Mouse (Mus musculus) Patski (cell line): ENCODE results near the gene Kcne3. TPM values are rescaled to one million over a fixed set of nuclear protein-coding genes. Genes with fewer than 3 reads are reported as not detected.

Experiments used
- ATAC-seq: fragments of 100-300 bp; one replicate; pipeline ENCODE4 v1.8.0; 2021
- CTCF ChIA-PET: fragments of 350-600 bp; sonication (Branson Sonifier 250); formaldehyde crosslinking; loops from one replicate; lab custom pipeline; 2022; ENCODE audit warnings: inconsistent platforms; lab: Charles Lee
- POLR2A ChIA-PET: fragments of 350-600 bp; sonication (Branson Sonifier 250); formaldehyde crosslinking; loops from one replicate; lab custom pipeline; 2022; ENCODE audit warnings: antibody characterized with exemption, inconsistent platforms; lab: Charles Lee
- DNase-seq: peaks from one replicate; pipeline ENCODE4 v3.0.0-alpha.2; 2011; ENCODE audit warnings: low read depth, low spot score
- H3K27me3 ChIP-seq: fragments of 371-371 bp; one replicate; pipeline ENCODE4 v1.5.1; 2021
- CTCF ChIP-seq: fragments of 100-300 bp; IDR thresholded peaks from one replicate; pipeline ENCODE4 v1.5.1; 2021
- in situ Hi-C: fragments of 300-500 bp; cut with MboI; formaldehyde crosslinking; loops from 3 replicates; pipeline ENCODE4 v1.11.1; 2018; ENCODE audit warnings: low pct_unique_long_range_greater_than_20kb, mixed read lengths
- polyA plus RNA-seq: library from polyadenylated mRNA; unstranded; gene quantifications from one replicate; pipeline ENCODE4 v1.2.3, GENCODE M21; 2021

The Kcne3 gene
- polyA plus RNA-seq: not detected

DNA sequence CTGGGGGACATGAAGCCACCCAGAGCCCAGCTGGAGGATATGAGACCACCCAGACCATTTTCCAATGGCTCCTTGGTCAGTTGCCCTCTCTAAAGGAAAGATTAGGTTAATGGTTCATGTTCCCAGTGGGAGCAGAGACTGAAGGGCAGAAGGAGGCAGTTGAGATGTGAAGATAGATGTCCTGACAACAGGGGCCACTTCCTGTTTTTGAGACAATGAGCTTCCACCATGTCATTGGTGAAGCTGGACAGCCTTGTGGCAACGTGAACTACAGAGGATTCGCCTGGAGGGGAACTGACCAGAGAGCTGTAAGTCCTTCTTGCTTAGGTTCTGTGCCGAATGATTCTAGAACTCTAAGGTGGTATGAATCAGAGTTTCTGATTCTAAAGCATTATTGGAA, at the start of gene Kcne3:
Kcne3 (plus strand) TSS at position 234 of the 400 bp plus-strand sequence.
- DNase-seq (no peak), ATAC-seq (no peak)
- ChIA-PET POLR2A (interaction anchor here (0.6 to 1.4 kb wide), 2 partner anchors 32 to 290 kb away, joined by 3 read pairs; no protein-coding TSS in a partner anchor), CTCF (interaction anchor here (4.4 kb wide), 1 partner anchor 11 kb away, joined by 20 read pairs; no protein-coding TSS in a partner anchor)
- no peak for TF ChIP-seq CTCF
- in situ Hi-C loops: no loop called here
- peaks cover 6% of the 10 kb centered on the region for H3K27me3 ChIP-seq

DNA sequence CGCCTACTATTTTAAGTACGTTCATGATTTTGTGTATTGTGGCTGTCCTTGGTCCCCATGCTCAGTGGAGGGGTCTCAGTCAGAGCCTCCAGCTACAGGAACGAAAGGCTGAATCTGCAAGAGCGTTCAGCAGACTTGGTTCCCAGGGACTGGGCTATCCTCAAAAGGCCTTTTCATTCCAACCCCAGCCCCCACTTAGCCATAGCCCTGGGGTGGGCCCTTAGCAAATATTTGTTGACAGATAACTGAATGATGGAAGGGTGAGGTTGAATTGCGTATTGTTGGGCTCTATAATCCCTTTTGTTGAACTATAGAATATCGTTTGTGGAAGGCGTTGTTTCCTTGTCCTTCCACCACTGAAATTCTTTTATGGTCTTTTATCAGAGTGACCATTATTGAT, 49.8 kb upstream of the Kcne3 start:
- CTCF ChIA-PET: interaction anchor here (1.1 kb wide), 1 partner anchor 60 kb away, joined by 3 read pairs; no protein-coding TSS in a partner anchor
- no peak for TF ChIP-seq CTCF
- POLR2A ChIA-PET: no interaction called here
- ATAC-seq (no peak), DNase-seq (no peak)
- in situ Hi-C loops: loop anchor here (5.0 kb wide), 1 partner anchor 56 kb away; no protein-coding TSS in a partner anchor
- H3K27me3 ChIP-seq: no peaks in the 10 kb centered on the region

DNA sequence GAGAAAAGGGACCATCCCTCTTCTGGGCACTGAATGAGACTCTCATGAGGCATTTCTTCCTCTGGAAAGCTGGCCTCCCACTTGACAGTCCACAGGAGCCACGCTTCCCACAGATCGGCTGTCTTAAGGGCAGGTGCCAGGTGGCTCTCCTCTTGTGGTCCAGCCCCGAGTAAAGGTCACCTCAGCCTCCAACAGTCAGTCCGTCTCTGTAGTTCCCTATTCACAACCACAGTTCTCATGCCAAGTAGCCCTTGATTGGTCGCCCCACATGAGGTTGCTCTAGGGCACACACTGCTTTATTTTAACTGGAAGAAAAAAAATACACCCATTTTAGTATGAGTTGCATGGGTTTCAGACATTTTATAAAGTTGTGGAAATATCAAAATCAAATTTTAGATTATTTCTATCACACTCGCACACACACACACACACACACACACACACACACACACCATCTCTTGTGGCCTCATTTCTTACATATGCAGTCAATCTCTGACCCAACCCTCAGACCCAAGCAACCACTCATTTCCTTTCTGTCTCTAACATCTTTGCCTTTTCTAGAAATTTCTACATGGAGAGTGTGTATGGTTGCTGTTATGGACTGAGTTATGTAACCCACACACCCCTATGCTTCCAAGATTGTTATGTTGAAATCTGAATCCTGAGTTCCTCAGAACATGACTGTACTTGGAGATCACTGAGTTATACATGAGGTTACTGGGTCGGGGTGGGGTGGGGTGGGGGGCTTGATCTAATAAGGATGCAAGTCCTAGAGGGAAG, 47.9 kb upstream of the Kcne3 start:
- in situ Hi-C loops: loop anchor here (5.0 kb wide), 1 partner anchor 54 kb away; no protein-coding TSS in a partner anchor
- CTCF ChIA-PET: no interaction called here
- no peak for ATAC-seq
- TF ChIP-seq CTCF: no peak
- POLR2A ChIA-PET: no interaction called here
- DNase-seq: no peak
- no peaks in the 10 kb centered on the region for H3K27me3 ChIP-seq

DNA sequence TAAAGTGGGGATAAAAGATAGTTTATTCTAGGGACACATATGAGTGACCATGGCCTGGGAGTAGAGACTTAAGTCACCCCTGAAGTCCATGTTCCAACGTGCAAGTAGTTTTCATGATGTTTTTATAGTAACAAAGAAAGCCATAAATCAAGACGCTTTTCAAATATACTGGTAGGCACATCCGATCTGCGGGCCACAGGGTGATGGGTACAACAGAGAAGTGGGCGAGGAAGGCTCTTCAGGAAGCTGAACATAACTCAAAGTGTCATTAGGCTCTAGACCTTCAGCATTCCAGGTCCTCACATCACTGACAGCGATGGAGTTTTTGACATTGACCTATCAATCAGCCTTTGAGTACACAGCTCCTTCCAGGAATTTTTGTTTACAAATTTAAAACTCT, 45.7 kb upstream of the Kcne3 start:
- no peak for ATAC-seq
- CTCF ChIA-PET: no interaction called here
- TF ChIP-seq CTCF: no peak
- H3K27me3 ChIP-seq: no peaks in the 10 kb centered on the region
- no peak for DNase-seq
- POLR2A ChIA-PET: no interaction called here
- in situ Hi-C loops: no loop called here

DNA sequence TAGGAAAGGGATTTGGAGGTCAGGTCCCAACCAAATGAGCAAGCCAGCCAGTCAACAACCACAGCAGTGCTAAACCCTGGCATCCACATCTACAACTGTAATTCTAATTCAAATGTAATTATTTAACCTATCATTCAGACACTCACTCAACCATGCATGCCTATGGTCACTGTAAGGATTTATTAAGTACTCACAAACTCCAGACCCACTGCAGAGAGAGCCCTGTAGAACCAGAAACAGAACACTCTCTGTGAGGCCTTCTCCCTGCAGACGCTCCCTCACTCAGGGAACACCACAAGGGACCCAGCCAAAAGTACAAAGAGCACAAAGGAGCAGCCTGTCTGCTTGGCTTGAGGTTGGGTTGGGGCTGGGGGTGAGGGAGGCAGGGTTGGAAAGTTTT, 43.9 kb upstream of the Kcne3 start:
- TF ChIP-seq CTCF: no peak
- ATAC-seq (no peak), DNase-seq (no peak)
- POLR2A ChIA-PET: no interaction called here
- CTCF ChIA-PET: no interaction called here
- H3K27me3 ChIP-seq: no peaks in the 10 kb centered on the region
- in situ Hi-C loops: no loop called here

DNA sequence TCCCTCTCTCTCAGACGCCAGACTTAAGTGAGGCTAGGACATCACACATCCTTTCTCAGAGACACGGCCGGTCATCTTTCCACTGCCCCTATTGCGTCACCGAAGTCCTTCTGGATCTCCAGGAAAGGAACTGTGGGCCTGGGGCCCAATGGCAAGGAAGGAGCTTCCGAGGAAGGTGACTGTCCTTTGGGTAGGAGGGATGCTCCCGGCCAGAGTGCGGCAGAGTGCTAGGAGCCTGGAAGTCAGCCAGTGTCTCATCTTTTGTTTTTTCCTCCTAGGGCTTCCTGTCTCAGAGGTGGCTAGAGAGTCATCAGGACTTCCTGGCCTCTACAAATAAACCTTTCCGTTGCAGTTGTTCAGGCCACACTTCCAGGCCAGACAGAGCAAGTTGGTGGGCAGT, 39.3 kb upstream of the Kcne3 start:
- ChIA-PET CTCF (no interaction called here), POLR2A (no interaction called here)
- ATAC-seq: no peak
- TF ChIP-seq CTCF: no peak
- in situ Hi-C loops: no loop called here
- peaks cover 17% of the 10 kb centered on the region for H3K27me3 ChIP-seq
- no peak for DNase-seq

DNA sequence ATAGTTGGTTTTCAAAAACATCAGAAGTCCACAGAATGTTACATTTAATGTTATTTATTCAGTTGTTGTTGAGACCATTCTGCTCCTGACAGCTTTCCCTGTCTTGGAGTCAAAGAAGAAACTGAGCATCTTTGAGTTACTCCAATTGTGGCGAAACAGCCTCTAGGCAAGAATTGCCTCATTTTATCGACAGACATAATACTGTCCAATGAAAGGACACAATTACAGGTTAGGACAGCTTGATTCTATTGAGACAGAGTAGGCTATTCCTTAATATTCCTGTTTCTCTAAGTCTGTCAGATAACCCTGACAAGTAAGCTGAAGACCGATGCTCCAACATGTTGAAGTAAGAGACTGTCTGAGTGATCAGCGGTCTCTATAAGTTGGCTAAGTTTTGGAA, 38.2 kb upstream of the Kcne3 start:
- POLR2A ChIA-PET: no interaction called here
- DNase-seq (no peak), ATAC-seq (no peak)
- CTCF ChIA-PET: no interaction called here
- peaks cover 26% of the 10 kb centered on the region for H3K27me3 ChIP-seq
- no peak for TF ChIP-seq CTCF
- in situ Hi-C loops: no loop called here

DNA sequence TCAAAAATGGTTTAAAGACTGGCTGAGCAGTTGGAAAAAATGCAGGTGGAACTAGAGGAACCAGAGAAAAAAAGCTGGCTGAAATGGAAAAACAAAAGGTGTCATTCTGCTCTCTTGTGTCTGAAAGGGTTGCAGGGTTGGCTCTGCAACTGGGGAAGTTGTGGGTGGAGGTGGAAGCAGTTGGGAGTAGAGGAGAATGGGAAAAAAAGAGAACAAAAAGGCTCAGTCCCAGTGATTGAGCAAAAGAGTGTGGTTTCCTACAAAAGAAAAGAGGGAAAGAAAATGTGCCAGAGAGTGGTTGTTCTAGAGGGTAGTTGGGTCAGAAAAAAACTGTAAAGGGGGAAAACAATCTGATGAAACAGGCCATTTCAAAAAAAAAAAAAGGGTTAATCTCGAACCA, 35.7 kb upstream of the Kcne3 start:
- TF ChIP-seq CTCF: no peak
- ChIA-PET CTCF (no interaction called here), POLR2A (no interaction called here)
- no peak for ATAC-seq
- peaks cover 26% of the 10 kb centered on the region for H3K27me3 ChIP-seq
- in situ Hi-C loops: no loop called here
- DNase-seq: no peak

DNA sequence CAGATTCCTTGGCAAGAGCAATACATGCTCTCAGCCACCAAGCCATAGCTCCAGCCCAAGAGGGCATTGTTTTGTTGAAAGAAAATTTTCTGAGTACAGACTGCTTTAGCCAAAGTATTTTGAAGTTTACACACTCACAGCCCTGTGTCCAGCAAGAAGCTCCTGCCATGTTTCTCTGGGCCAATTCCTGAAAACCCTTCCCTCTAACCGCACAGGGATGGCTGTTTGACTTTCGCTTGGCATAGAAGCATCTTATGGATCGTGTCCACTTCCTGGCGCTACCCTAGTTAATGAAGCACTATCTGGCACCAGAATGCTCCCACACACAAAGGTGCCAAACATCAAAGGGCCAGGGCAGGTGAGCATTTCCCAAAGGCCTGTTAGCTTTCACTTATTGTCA, 27.7 kb upstream of the Kcne3 start:
- TF ChIP-seq CTCF: no peak
- in situ Hi-C loops: no loop called here
- no peaks in the 10 kb centered on the region for H3K27me3 ChIP-seq
- DNase-seq: no peak
- ChIA-PET CTCF (no interaction called here), POLR2A (interaction anchor here (0.9 kb wide), 1 partner anchor 28 kb away, joined by 3 read pairs; no protein-coding TSS in a partner anchor)
- ATAC-seq: no peak

DNA sequence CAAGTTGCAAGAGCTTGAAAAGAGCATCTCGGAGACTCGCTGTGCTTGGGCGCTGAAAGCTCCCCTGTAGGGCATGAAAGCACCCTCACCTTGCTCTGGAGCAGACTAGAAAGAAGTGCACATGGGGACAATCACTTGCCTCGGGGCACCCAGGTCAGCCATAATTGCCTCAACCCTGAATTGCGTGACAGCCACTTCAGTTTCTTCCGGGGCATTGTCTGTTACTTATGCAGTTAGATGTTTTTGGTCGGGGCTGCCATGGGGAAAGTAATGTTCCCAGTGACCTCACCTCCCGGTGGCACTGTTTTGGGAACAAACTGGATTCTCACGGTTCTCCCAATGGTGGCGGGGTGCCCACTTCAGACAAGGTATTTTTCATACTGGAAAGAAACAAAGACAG, 26.2 kb upstream of the Kcne3 start:
- no peak for DNase-seq
- ATAC-seq: no peak
- TF ChIP-seq CTCF: no peak
- ChIA-PET CTCF (no interaction called here), POLR2A (interaction anchor here (0.6 kb wide), 1 partner anchor 1796 kb away, joined by 3 read pairs; no protein-coding TSS in a partner anchor)
- in situ Hi-C loops: no loop called here
- no peaks in the 10 kb centered on the region for H3K27me3 ChIP-seq

DNA sequence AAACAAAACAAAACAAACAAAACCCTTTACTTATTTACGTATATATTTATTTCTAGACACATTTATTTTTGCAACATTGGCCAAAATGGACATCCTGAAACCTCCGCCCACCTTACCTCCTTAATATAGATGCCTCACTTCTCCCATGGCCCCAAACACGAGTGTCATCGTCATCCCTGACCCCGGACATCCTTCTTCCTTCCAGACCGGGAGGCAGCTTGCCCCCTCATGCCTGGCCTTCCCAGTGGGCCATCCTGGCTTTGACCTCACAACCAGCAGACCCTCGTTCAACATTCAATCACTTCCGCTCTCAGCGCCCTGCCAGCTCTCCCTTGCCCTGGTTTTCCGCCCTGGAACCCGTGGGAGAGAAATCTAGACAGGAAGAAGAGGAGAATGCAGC, 25.7 kb upstream of the Kcne3 start:
- in situ Hi-C loops: no loop called here
- ChIA-PET CTCF (no interaction called here), POLR2A (no interaction called here)
- DNase-seq: no peak
- TF ChIP-seq CTCF: no peak
- ATAC-seq: no peak
- no peaks in the 10 kb centered on the region for H3K27me3 ChIP-seq
